Comparison of ENCODE assay signal across 8 mouse cellular contexts in genomic region chr11:74638791-74639411, GRCm38 (mm10). TPM values are rescaled to one million over a fixed set of nuclear protein-coding genes. Genes with fewer than 3 reads are reported as not detected.
DNase-seq lines count a peak whose midpoint lies in the region; ATAC-seq and TF ChIP-seq lines count a peak whose summit lies in the region.

No protein-coding gene starts in this region.

- peak overlapping the region; percentile 88; the same call in 1 of the 2 replicates for H3K9ac ChIP-seq in midbrain, postnatal 0 days (replicated peaks; ENCODE audit: low read length, poor library complexity, severe bottlenecking)

- 9% methylated on average over 9 of the region's 9 CpGs for WGBS in limb, embryonic 10.5 days
- 12% methylated on average over 9 of the region's 9 CpGs for WGBS in midbrain, postnatal 0 days

- H3K27ac ChIP-seq in left cerebral cortex, adult 2 months: peak overlapping the region; percentile 90
- peak overlapping the region; percentile 87; the same call in 1 of the 2 replicates for H3K27ac ChIP-seq in limb, embryonic 10.5 days
- H3K27ac ChIP-seq in midbrain, postnatal 0 days (ENCODE audit: low read depth, low read length): peak overlapping the region; percentile 93

- peak; percentile 58; the same call in 1 of the 2 replicates for ATAC-seq in midbrain, postnatal 0 days (ENCODE audit: low FRiP score)

- H3K4me2 ChIP-seq in midbrain, postnatal 0 days (ENCODE audit: low read depth, low read length, poor library complexity, severe bottlenecking): peak overlapping the region; percentile 91

- peak overlapping the region; percentile 60 for H3K4me3 ChIP-seq in left cerebral cortex, adult 2 months
- H3K4me3 ChIP-seq in limb, embryonic 10.5 days: peak overlapping the region; percentile 85
- peak overlapping the region; percentile 55 for H3K4me3 ChIP-seq in midbrain, postnatal 0 days (ENCODE audit: low read depth, low read length)

- H3K9me3 ChIP-seq in limb, embryonic 10.5 days (replicated peaks): no peaks in the 10 kb centered on the region
- no peaks in the 10 kb centered on the region for H3K9me3 ChIP-seq in midbrain, postnatal 0 days (ENCODE audit: low read length)

- intact Hi-C loops in left cerebral cortex, adult 2 months (cut with DNase I): loop anchor here (1.0 to 5.0 kb wide), 3 partner anchors 10 to 193 kb away; partner anchors contain the start of genes Cluh and Mnt

- H3K36me3 ChIP-seq in limb, embryonic 10.5 days: no peaks in the 10 kb centered on the region
- peaks cover 3% of the 10 kb centered on the region; the same call in 1 of the 2 replicates for H3K36me3 ChIP-seq in midbrain, postnatal 0 days (ENCODE audit: insufficient read depth, low read length)

- no peak for TF ChIP-seq CTCF in left cerebral cortex, adult 2 months (IDR thresholded peaks at IDR 0.05)
- TF ChIP-seq CTCF in midbrain, postnatal 0 days (IDR thresholded peaks at IDR 0.05): no peak

- no peak for DNase-seq in left cerebral cortex, adult 2 months (ENCODE audit: extremely low spot score in 1 of 2, low spot score in 2 of 2)
- DNase-seq in left cerebral cortex, adult 11 months (ENCODE audit: low spot score): no peak
- peak; percentile 58 for DNase-seq in fat pad, adult 2 months (ENCODE audit: extremely low read depth, low read depth, low spot score)
- no peak for DNase-seq in limb, embryonic 10.5 days (ENCODE audit: low spot score)
- no peak for DNase-seq in midbrain, postnatal 0 days (ENCODE audit: low spot score)
- DNase-seq in right cerebral cortex, postnatal 10 days (ENCODE audit: low spot score in 2 of 2): no peak
- DNase-seq in MN1 (ENCODE audit: low spot score): no peak
- DNase-seq in urinary bladder, adult 2 months (ENCODE audit: low spot score): no peak

- H3K4me1 ChIP-seq in limb, embryonic 10.5 days: peaks cover 24% of the 10 kb centered on the region
- H3K4me1 ChIP-seq in midbrain, postnatal 0 days (ENCODE audit: insufficient read depth, low read length): peaks cover 3% of the 10 kb centered on the region; the same call in 1 of the 2 replicates

- H3K27me3 ChIP-seq in limb, embryonic 10.5 days (ENCODE audit: low read depth, poor library complexity, severe bottlenecking): peaks cover 53% of the 10 kb centered on the region
- no peaks in the 10 kb centered on the region for H3K27me3 ChIP-seq in midbrain, postnatal 0 days (ENCODE audit: insufficient read depth, low read length)

RNA-seq across cellular contexts. Expression of gene Cluh, which starts 10.4 kb away (rescaled TPM):
- 10 to 100 TPM; 64.1 to 65.9 TPM for total RNA-seq in left cerebral cortex, adult 2 months (2021)
- 32.8 and 36.6 TPM in 2 replicates for polyA plus RNA-seq in limb, embryonic 10.5 days (2016; fragmentation: Nextera tagmentation; extraction: Ambion mirVana)
- 71.5 and 106 TPM in 2 replicates for total RNA-seq in midbrain, postnatal 0 days (2014; rRNA removed)
- polyA plus RNA-seq in midbrain, postnatal 0 days (2015; fragmentation: Nextera tagmentation; extraction: Ambion mirVana): 17.0 and 18.4 TPM in 2 replicates
- polyA plus RNA-seq in urinary bladder, adult 2 months (2012; rRNA removed): 50.0 and 61.8 TPM in 2 replicates

RNA-seq across cellular contexts. Expression of gene Ccdc92b, which starts 19.5 kb away (rescaled TPM):
- 10 to 100 TPM; 29.8 to 31.7 TPM for total RNA-seq in left cerebral cortex, adult 2 months (2021)
- 0.24 and 0.51 TPM in 2 replicates for polyA plus RNA-seq in limb, embryonic 10.5 days (2016; fragmentation: Nextera tagmentation; extraction: Ambion mirVana)
- 12.4 and 14.6 TPM in 2 replicates for total RNA-seq in midbrain, postnatal 0 days (2014; rRNA removed)
- 3.3 and 3.4 TPM in 2 replicates for polyA plus RNA-seq in midbrain, postnatal 0 days (2015; fragmentation: Nextera tagmentation; extraction: Ambion mirVana)
- 0.55 and 0.59 TPM in 2 replicates for polyA plus RNA-seq in urinary bladder, adult 2 months (2012; rRNA removed)

RNA-seq across cellular contexts. Expression of gene Rap1gap2, which starts 28.2 kb away (rescaled TPM):
- 100 to 1,000 TPM; 186 to 188 TPM for total RNA-seq in left cerebral cortex, adult 2 months (2021)
- 0.34 and 0.55 TPM in 2 replicates for polyA plus RNA-seq in limb, embryonic 10.5 days (2016; fragmentation: Nextera tagmentation; extraction: Ambion mirVana)
- total RNA-seq in midbrain, postnatal 0 days (2014; rRNA removed): 48.2 and 49.1 TPM in 2 replicates
- polyA plus RNA-seq in midbrain, postnatal 0 days (2015; fragmentation: Nextera tagmentation; extraction: Ambion mirVana): 11.0 and 12.1 TPM in 2 replicates
- polyA plus RNA-seq in urinary bladder, adult 2 months (2012; rRNA removed): 32.4 and 32.5 TPM in 2 replicates
